Mouse (Mus musculus) granulocyte monocyte progenitor cell, adult 5-6 weeks (primary cell): ENCODE data around the gene Aars. TPM values are rescaled to one million over a fixed set of nuclear protein-coding genes. Genes with fewer than 3 reads are reported as not detected.
"Not testable (repeated sequence)": the region's sequence is repeated elsewhere in the genome, so short reads cannot be mapped to it uniquely, and the experiment has no call there.

ENCODE experiments used
- ATAC-seq: replicated peaks from 2 replicates; pipeline ENCODE4 v1.8.0; 2016; ENCODE audit warnings: mild to moderate bottlenecking, moderate TSS enrichment, inconsistent platforms; ENCODE audit not compliant: poor library complexity, severe bottlenecking
- total RNA-seq, 2 experiments: library from RNA; stranded (forward) in 1 of 2; stranded (reverse) in 1 of 2; fragments of 200-712, 200-1000 nt in 1 of 2; fragments of >200 nt in 1 of 2; fragmentation: Nextera tagmentation in 1 of 2; gene quantifications; 2 replicates each; pipeline ENCODE4 v1.2.3; 2014 to 2017

Gene Aars
- total RNA-seq, 2 experiments from 2014 or later, result 40.0 to 44.4 TPM

- no peak for ATAC-seq
Measured at GRCm38 (mm10) chr8:111049106-111049505, 16.2 kb downstream of the Aars start.

DNA sequence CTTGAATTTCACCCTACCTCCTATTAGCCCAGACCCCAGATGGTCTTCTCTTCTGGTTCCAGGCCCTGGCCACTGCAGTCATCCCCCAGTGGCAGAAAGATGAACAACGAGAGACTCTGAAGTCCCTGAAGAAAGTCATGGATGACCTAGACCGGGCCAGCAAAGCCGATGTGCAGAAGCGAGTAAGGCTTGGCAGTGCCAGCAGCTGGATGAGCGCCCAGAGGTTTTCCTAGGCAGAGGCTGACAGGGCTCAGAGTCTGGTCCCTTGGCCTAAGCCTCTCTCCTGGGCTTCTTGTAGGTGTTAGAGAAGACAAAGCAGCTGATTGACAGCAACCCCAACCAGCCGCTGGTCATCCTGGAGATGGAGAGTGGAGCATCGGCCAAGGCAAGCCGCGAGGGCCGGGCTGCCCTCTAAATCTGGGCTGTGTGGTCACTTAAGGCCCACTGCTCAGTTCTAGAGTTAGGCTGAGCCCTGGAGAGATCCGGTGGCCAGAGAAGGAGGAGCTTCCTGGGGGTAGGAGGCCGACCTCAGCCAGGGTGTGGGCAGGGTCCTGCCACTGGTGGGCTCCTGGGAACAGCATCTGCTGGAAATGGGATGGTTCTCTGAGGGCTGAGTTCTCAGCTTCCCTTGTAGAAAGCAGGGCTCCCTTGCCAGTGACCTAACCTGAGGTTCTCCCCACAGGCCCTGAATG lies 21.0 kb downstream of the Aars start:
- ATAC-seq, result no peak

- ATAC-seq, result no peak
Measured at GRCm38 (mm10) chr8:111055031-111055634, 22.2 kb downstream of the Aars start.

DNA sequence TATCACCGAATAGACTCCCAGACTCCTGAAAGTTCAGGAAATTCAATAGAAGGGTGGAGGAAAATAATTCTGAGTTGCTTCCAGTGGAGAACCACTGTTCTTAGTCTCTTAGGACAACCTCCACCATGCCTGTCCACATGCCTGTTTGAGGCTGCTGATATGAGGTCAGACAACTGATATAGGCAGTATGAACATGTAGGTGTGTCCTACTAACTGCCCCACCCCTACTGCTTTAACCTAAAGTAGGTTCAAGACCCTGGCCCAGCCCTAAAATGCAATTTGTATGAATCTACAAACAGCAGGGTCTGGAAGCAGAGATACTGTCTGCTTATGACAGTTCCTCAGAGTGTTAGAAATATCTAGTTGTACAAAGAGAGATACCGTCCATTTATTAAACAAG lies 22.7 kb downstream of the Aars start:
- no peak for ATAC-seq

DNA sequence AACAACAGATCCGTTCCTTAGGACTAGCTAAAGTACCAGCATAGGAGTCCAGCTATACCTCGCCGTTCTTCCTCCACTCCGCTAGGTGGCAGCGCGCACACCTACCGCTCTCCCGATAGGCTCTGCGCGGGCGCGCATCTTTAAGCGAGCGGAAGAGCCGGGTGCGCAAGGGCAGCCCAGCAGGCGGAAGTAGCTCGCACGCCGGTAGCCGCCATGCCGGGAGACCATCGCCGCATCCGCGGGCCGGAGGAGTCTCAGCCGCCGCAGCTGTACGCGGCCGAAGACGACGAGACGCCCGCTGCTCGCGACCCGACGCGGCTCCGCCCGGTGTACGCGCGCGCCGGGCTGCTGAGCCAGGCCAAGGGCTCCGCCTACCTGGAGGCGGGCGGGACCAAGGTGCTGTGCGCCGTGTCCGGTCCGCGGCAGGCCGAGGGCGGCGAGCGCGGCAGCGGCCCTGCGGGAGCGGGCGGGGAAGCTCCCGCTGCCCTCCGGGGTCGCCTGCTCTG lies 23.3 kb downstream of the Aars start, which contains the start of gene Exosc6:
Exosc6 (plus strand) TSS at position 182 of the 506 bp plus-strand sequence.
- peak; percentile 94 for ATAC-seq

DNA sequence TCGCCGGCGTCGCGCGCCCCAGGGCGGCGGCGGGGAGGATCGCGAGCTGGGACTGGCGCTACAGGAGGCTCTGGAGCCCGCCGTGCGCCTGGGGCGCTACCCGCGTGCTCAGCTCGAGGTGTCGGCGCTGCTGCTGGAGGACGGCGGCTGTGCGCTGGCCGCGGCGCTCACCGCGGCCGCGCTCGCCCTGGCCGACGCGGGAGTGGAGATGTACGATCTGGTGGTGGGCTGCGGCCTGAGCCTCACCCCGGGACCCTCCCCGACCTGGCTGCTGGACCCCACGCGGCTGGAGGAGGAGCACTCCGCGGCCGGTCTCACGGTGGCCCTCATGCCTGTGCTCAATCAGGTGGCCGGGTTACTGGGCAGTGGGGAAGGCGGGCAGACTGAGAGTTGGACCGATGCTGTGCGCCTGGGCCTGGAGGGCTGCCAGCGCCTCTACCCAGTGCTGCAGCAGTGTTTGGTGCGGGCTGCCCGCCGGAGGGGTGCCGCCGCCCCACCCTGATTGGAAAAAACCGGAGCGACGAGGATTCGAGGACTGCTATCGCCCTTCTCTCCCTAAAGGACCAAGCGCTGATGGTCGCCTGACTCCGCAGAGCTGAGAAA lies 23.8 kb downstream of the Aars start:
- peak; percentile 10 for ATAC-seq

GRCm38 (mm10) chr8:111058946-111059572 lies 26.1 kb downstream of the Aars start:
- no peak for ATAC-seq

GRCm38 (mm10) chr8:111061688-111062071 lies 28.7 kb downstream of the Aars start:
- peak; percentile 9; the same call in 1 of the 2 replicates for ATAC-seq

DNA sequence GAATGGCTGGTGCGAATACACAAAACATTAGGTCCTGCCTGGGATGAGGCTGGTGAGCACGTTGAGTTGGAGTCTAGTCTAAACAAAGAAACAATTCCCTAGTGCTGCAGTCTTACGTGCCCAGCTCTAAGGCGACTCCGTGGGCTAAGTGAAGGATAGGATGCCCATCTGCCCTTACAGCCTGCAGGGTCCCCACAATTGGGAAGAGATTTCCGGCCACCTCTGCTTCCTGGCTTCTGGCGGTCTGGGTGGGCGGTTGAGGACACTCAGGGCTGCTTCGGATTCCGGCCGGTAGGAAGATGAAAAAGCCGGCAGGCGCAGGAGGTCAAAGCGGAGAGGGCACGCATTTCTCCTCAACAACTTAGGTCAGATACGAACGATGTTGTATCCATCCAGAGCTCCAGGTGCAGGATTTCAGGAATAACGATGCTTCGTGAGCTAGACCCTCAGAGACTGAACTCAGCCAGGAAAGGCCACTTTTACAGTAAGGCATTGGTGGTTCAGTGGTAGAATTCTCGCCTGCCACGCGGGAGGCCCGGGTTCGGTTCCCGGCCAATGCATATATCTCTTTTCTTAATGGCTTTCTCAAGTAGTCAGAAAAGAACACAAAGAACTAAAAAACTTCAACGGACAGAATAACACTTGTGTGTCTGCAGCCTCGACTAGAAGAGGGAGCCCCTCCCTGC lies 29.3 kb downstream of the Aars start:
- ATAC-seq, result peak; percentile 74

- ATAC-seq, result no peak
Measured at GRCm38 (mm10) chr8:111062893-111063292, 29.9 kb downstream of the Aars start.

GRCm38 (mm10) chr8:111066308-111066707 lies 33.4 kb downstream of the Aars start:
- no peak for ATAC-seq

DNA sequence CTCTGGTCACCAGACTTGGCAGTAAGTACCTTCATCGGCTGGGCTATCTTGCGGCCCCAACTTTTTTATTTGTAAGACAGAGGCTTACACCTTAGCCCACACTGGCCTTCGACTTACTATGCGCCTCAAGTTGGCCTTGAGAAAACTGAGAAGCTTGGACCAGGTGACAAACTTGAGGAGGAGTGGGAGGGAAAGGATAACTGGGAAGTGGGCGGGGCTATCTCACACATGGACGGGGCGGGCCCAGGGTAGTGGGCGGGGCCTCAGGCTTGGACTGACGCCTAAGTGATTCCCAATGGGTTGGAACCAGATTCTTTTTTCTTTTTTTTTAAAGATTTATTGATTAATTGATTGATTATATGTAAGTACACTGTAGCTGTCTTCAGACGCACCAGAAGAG lies 34.5 kb downstream of the Aars start:
- ATAC-seq, result peak; percentile 39

- not testable (repeated sequence) for ATAC-seq
Measured at GRCm38 (mm10) chr8:111068660-111069059, 35.7 kb downstream of the Aars start.

GRCm38 (mm10) chr8:111075926-111076325 lies 43.0 kb downstream of the Aars start:
- no peak for ATAC-seq

DNA sequence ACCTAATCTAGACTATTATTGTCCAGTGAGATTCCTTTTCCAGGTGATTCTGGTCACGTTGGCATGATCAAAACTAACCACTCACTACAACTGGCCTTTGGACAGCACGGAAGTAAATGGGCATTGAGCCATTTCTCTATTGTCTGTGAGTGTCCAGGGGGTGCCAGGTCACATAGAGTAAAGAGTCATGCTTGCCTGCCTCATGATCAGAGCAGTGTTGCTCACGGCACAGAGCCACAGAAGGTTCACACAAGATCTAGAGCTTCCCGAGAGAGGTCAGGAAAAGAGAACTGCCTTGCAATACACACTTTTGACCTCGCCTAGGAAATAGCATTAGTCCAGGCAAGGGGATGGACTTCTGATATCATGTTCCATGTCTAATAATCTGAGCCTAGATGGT lies 46.5 kb downstream of the Aars start:
- no peak for ATAC-seq

GRCm38 (mm10) chr8:111079861-111080271 lies 46.9 kb downstream of the Aars start:
- no peak for ATAC-seq

- no peak for ATAC-seq
Measured at GRCm38 (mm10) chr8:111081580-111082258, 48.8 kb downstream of the Aars start.

DNA sequence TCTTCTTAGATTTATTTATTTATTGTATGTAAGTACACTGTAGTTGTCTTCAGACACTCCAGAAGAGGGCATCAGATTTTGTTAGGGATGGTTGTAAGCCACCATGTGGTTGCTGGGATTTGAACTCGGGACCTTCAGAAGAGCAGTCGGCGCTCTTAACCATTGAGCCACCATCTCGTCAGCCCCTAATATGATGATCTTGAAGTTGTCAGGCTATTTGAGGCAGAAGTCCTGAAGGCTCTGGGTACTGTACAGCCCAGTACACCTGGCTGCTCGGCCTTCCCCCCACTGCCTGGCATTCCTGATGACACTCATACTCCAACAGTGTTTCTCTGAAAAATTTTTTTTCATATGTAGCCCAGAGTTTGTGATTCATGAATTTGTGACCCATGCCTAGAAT lies 51.0 kb downstream of the Aars start:
- not testable (repeated sequence) for ATAC-seq

DNA sequence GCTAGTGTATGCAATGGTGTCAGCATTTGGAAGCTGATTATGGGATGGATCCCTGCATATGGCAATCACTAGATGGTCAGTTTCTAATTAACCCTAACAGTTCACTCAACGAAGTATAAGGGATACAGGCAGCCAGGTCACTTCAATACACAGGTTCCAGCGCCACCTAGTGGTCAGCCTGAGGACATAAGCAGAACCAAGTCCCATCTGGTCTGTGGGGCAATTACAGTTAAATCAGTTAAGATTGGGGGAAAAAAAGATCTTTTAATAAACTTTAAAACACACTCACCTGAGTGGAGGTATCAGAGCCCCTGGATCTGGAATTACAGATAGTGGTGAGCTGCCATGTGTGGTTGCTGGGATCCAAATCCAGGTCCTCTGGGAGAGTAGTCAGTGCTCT lies 57.2 kb downstream of the Aars start:
- ATAC-seq, result peak; percentile 66

DNA sequence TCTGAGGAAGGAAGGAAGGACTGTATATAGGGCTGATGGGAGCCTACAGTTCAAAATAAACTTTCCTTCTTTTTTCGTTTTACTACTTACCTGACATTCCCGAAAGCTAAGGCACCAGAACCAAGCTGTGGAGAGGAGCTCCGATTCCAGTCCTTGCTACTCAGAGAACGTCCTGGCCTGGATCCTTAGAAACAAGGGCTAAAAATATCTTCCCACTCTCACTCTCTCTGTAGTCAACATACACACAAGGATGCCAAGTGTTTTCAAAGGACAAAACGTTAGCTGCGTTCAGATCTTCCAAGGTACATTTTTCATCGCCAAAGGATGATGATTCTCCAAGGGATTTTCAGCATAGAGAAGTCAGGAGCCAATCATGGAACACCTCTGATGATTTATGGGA lies 58.8 kb downstream of the Aars start:
- no peak for ATAC-seq
